Mouse (Mus musculus): Measurements from ENCODE around the gene Atp7b.

GRCm38 (mm10) chr8:22022244-22022643 lies 37.9 kb downstream of the Atp7b start:
- TF ChIP-seq CTCF (IDR thresholded peaks at IDR 0.05; ENCODE audit: low read depth) (no peak), EP300 (IDR thresholded peaks at IDR 0.05; ENCODE audit: low read depth) (no peak)
